Mouse (Mus musculus) megakaryocyte, adult 5-6 weeks (primary cell): ENCODE results near the gene Lrrc7. TPM values are rescaled to one million over a fixed set of nuclear protein-coding genes. Genes with fewer than 3 reads are reported as not detected.
"Not testable (repeated sequence)": the region's sequence is repeated elsewhere in the genome, so short reads cannot be mapped to it uniquely, and the experiment has no call there.

Experiments used
- ATAC-seq: 2 replicates; pipeline ENCODE4 v1.8.0; 2016; ENCODE audit warnings: mild to moderate bottlenecking, inconsistent platforms; ENCODE audit not compliant: poor library complexity, severe bottlenecking
- total RNA-seq, 2 experiments: library from RNA; stranded (forward) in 1 of 2; stranded (reverse) in 1 of 2; fragments of 153-499, 151-499 nt in 1 of 2; fragments of 221-1000, 200-1000 nt in 1 of 2; gene quantifications; 2 replicates each; pipeline versions ENCODE4 v1.2.3 to v1.2.4; 2015 to 2017

Gene Lrrc7
- total RNA-seq, 2 experiments from 2014 or later: not detected

DNA sequence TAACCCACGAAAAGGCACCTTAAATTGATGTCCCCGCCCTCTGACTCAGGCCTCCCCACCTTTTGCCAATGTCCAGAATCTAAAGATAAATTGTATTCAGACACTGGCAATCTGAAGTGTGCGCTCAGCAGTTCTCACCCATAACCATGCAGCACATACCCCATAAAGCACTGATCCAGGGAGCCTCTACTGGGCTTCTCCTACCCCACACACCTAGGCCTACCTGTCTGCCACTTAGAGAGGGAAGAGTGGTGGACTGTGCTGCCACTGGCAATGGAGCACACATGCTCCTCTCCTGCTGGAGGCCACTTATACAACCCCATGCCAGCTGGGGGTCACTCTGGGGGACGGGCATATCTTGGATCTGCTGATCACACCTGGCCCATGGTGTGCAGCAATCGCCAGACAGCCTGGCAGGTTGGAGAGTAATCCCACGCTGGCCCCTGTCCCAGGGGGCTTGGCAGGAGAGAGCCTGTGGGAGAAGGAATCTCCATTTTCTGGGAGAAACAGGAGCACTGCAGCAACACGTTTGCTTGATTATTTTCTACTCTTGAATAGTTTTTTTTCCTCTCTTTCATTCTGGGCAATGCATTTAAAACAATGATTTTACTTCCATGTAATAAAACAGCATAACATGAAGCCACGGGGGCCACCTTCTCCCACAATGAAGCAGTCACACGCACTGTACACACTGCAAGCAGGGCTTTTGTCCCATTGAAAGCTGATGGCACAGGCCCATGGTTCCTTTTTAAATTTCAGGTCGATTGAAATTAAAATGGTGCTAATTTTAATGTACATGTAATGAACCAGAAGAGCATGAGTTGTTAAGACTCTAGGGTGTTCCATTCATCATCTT is 386.9 kb downstream of the Lrrc7 start:
- ATAC-seq: no peak

DNA sequence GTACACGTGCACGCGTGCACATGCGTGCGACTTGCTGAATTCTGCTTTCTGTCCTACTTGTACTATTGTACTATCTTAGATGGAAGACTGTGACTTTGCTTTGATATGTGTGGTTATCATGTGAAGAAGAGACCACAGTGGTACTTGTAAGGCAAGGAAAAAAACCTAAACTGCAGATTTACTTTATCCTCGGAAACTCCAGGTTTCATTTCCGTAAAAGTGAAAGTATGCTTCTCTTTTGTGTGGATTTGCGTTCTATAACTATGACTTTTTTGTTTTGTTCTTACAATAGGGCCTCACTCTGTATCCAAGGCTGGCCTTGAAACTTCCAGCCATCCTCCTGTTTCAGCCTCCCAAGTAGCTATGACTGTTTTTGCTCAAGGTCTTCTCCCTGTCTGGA is 392.8 kb downstream of the Lrrc7 start:
- no peak for ATAC-seq

DNA sequence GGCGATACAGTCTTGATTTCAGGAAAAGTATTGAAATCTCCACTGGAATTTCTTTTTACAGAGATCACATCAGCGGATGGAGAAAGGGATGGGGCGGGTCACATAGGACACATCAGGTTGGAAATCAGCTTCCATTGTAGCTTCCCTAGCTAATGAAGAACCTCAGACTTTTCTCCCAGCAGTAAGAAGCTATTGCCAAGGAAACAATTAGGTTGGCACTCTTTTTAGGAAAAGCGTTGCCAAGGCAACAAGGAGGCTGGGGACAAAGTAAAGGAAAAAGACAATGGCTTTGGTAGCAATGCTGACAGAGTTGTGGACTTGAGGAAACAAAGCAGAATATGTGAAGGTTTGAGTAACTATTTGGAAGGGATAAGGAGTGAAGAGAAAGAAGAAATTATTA is 393.6 kb downstream of the Lrrc7 start:
- no peak for ATAC-seq

DNA sequence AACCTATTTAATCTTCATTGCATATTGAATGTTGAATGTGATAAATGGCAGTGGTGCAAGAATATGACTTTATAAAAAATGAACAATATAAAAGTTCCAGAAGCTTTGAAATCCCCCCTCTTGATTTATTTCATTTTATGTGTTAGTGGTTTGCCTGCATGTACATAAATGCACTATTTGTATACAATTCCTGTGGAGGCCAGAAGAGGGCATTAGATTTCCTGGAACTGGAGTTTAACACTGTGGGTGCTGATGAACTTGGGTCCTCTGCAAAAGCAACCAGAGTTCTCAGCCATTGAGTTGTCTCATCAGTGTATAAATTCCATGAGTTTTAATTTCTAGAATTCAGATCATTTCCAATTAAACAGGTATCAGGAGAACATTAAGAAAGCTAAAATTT is 397.0 kb downstream of the Lrrc7 start:
- no peak for ATAC-seq

DNA sequence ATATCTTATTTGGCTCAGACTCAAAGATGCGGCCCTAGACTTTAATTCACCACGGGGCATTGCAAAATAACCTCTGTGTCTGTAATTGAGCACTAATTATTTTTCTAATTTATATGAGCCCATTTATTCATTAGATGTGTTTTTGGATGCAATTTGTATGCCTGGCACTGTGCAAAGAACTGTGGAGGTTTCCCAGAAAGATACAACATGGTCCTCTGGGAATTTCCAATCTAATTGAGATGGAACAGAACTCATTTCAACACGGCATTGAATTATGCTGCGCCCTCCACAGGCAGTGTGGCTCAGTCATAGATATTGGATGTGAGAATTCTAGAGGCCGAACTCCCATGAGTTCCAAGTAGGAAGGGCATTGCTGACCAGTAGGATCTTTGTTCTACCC is 397.6 kb downstream of the Lrrc7 start:
- ATAC-seq: no peak

GRCm38 (mm10) chr3:158163127-158163526 is 398.9 kb downstream of the Lrrc7 start:
- ATAC-seq: no peak

- no peak for ATAC-seq
These were observed 400.0 kb downstream of the Lrrc7 start for GRCm38 (mm10) chr3:158161924-158162490.

DNA sequence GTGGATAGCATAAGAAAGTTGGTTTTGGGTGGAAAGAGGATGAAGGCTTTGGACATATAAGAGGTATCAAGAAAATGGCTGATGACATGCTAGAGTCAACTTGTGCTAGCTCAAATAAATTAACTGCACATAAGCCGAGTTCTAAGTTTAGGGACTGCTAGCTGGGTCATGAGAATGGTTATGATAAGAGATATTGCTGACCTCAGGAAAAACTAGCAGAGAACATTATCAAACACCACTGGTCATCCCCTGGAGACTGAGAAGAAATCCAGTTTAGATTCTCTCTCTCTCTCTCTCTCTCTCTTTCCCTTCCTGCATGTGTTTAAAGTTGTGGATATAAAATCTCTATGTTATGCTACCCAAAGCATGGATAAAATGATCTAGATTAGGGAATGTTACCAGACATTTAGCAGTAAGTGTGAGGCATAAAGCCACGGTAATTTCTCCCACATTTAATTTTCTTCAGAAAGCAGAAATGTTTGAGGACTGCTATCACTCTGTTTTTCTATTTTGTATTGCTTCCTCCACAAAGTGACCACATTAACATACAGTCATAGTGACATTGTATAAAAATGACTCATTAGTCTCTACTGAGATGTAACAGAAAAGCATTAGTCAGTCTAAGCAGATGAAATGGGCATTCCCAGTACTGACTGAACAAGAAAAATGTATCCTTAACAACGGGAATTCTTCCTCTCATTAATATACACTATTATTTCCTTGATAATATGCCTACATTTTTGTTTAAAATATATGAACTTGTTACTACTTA is 406.3 kb downstream of the Lrrc7 start:
- no peak for ATAC-seq

GRCm38 (mm10) chr3:158154134-158154533 is 407.9 kb downstream of the Lrrc7 start:
- ATAC-seq: no peak

GRCm38 (mm10) chr3:158148998-158149397 is 413.0 kb downstream of the Lrrc7 start:
- no peak for ATAC-seq

- ATAC-seq: no peak
These were observed 421.4 kb downstream of the Lrrc7 start for GRCm38 (mm10) chr3:158140629-158141028.

DNA sequence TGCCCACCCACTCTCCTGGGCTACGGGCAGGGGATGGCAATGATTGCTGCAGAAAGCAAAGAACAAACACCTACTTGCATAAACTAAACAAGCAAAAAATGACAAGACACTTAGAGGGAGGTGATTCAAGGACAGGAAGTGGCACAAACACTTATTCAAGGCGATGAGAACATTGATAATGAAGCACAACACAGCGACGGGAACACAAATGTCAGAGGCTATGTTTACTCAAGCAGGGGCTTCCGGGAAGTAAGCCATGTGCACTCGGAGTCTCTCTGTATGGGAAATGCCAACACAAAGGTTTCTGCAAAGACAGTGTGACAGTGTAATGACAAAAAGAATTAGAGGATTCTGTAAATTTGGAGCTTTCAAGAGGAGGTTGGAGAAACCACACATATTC is 424.2 kb downstream of the Lrrc7 start:
- no peak for ATAC-seq

- ATAC-seq: no peak
These were observed 430.3 kb downstream of the Lrrc7 start for GRCm38 (mm10) chr3:158131672-158132071.

GRCm38 (mm10) chr3:158131233-158131632 is 430.8 kb downstream of the Lrrc7 start:
- no peak for ATAC-seq

DNA sequence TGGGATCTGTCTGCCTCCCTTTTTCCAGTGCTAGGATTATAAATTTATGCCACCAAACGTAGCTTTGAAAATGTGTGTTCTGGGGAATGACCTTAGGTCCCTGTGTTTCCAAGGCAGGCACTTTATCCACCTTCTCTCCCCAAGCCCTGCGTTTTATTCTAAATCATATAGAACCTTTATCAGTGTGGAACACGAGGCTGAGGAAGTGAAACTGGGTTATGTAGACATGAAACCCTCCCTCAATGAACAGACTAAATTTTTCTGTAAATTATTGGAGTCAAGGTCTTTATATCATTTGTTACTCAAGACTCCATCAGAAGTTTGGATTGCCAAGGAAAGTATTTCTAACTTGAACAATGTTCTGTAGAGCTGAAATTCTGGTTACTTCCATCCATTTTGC is 439.1 kb downstream of the Lrrc7 start:
- no peak for ATAC-seq

GRCm38 (mm10) chr3:158105260-158105659 is 456.8 kb downstream of the Lrrc7 start:
- no peak for ATAC-seq

DNA sequence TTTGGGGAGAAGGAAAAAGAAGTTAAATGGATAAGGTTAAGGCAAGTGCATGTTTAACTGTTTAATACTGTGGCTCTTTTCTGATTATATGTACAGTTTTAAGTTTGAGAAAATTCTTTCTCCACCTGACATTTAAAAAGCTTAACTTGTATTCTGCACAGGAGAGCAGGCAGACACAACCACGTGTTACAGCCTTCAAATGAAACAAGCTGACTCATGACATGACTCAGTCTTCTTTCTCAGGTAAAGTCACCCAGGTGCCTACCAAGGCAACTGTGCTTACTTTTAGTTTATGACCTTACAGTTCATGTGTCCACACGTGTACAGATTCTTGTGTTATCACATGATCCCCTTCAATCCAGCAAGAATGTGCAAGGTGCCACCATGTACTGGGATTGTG is 458.6 kb downstream of the Lrrc7 start:
- no peak for ATAC-seq

DNA sequence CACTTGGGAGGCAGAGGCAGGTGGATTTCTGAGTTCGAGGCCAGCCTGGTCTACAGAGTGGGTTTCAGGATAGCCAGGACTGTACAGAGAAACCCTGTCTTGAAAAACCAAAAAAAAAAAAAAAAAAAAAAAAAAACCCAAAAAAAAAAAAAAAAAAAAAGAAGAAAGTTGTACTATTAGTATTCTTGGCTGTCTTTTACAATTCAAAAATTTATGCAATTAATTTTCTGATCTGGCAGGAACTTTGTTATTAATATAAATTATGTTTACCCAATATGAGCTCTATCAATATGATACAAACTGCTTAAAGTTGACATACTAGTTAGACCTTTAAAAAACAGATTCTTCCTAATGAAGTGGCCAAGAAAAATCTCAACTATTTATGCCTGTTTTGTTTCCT is 459.5 kb downstream of the Lrrc7 start:
- ATAC-seq: not testable (repeated sequence)

DNA sequence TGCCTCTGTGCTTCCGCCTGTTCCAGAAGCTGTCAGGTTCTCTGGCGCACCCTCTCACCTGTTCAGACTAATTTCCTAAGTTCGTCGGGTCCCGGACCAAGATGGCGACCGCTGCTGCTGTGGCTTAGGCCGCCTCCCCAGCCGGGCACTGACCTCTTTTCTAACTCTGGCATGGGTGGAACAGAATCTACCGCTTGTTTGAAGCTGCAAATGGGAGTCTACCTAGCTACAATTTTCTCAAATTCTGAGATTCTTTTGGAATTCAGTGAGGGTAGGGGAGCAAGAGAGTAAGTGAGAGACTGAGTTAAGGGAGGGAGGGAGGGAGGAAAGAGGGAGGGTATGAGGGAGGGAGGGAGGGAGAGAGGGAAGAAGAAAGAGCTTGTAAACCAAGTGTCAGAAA is 460.0 kb downstream of the Lrrc7 start:
- ATAC-seq: not testable (repeated sequence)

GRCm38 (mm10) chr3:158093919-158094318 is 468.1 kb downstream of the Lrrc7 start:
- ATAC-seq: no peak

- no peak for ATAC-seq
These were observed 470.4 kb downstream of the Lrrc7 start for GRCm38 (mm10) chr3:158091601-158092000.

GRCm38 (mm10) chr3:158077828-158078227 is 484.2 kb downstream of the Lrrc7 start:
- ATAC-seq: no peak
